Mouse (Mus musculus) myocyte (in vitro differentiated cells): ENCODE measurements around the gene Tssk3. TPM values are rescaled to one million over a fixed set of nuclear protein-coding genes. Genes with fewer than 3 reads are reported as not detected.
"Not testable (repeated sequence)": the region's sequence is repeated elsewhere in the genome, so short reads cannot be mapped to it uniquely, and the experiment has no call there.

Source experiments
- H3K27me3 ChIP-seq: one replicate; pipeline ENCODE4 v1.6.1; 2011; ENCODE audit not compliant: control insufficient read depth, insufficient read depth, insufficient read length
- H3K36me3 ChIP-seq: one replicate; pipeline ENCODE4 v1.6.1; 2011; ENCODE audit not compliant: control insufficient read depth, insufficient read depth
- H3K4me2 ChIP-seq: one replicate; pipeline ENCODE4 v1.6.1; 2011; ENCODE audit warnings: low read depth, control low read depth
- H3K4me3 ChIP-seq: one replicate; pipeline ENCODE4 v1.5.1; 2011; ENCODE audit warnings: mild to moderate bottlenecking, control low read depth, moderate library complexity
- H3K79me2 ChIP-seq: one replicate; pipeline ENCODE4 v1.6.1; 2011; ENCODE audit not compliant: control insufficient read depth, insufficient read depth
- H3ac ChIP-seq: one replicate; pipeline ENCODE4 v1.6.1; 2011; ENCODE audit not compliant: control insufficient read depth, insufficient read length
- CEBPB ChIP-seq: IDR thresholded peaks from 2 replicates; pipeline ENCODE4 v1.6.1; 2011; ENCODE audit warnings: mild to moderate bottlenecking, moderate library complexity; ENCODE audit not compliant: poor library complexity, insufficient read depth, severe bottlenecking
- E2F4 ChIP-seq: IDR thresholded peaks from one replicate; pipeline ENCODE4 v1.6.1; 2011; ENCODE audit warnings: mild to moderate bottlenecking, control low read depth, moderate library complexity; ENCODE audit not compliant: insufficient read depth
- MAX ChIP-seq: IDR thresholded peaks from one replicate; pipeline ENCODE4 v1.6.1; 2011; ENCODE audit warnings: low read depth, mild to moderate bottlenecking, control low read depth
- MYOD1 ChIP-seq, 3 experiments: IDR thresholded peaks; one replicate each; pipeline ENCODE4 v1.6.1; 2011; ENCODE audit warnings: control low read depth in 2 of 3, low read depth in 2 of 3, mild to moderate bottlenecking in 2 of 3, moderate library complexity in 1 of 3; ENCODE audit not compliant: insufficient read length in 2 of 3, control insufficient read depth in 1 of 3
- MYOG ChIP-seq, 3 experiments: IDR thresholded peaks; one replicate each; pipeline ENCODE4 v1.6.1; 2011; ENCODE audit warnings: control low read depth in 2 of 3, low read depth in 2 of 3, mild to moderate bottlenecking in 2 of 3; ENCODE audit not compliant: insufficient read length in 2 of 3, control insufficient read depth in 1 of 3, insufficient read depth in 1 of 3
- POLR2A ChIP-seq: IDR thresholded peaks from one replicate; pipeline ENCODE4 v1.6.1; 2011; ENCODE audit warnings: low read depth, mild to moderate bottlenecking, control low read depth, moderate library complexity; ENCODE audit not compliant: insufficient read length
- POLR2AphosphoS2 ChIP-seq: IDR thresholded peaks from one replicate; pipeline ENCODE4 v1.6.1; 2011; ENCODE audit warnings: low read depth, control low read depth; ENCODE audit not compliant: insufficient read length
- REST ChIP-seq: IDR thresholded peaks from one replicate; pipeline ENCODE4 v1.6.1; 2011; ENCODE audit warnings: mild to moderate bottlenecking, control low read depth, moderate library complexity; ENCODE audit not compliant: insufficient read depth, insufficient read length
- SRF ChIP-seq: IDR thresholded peaks from one replicate; pipeline ENCODE4 v1.6.1; 2011; ENCODE audit warnings: low read depth; ENCODE audit not compliant: control insufficient read depth, insufficient read length
- TCF12 ChIP-seq: IDR thresholded peaks from one replicate; pipeline ENCODE4 v1.6.1; 2011; ENCODE audit warnings: mild to moderate bottlenecking, control low read depth; ENCODE audit not compliant: poor library complexity, insufficient read depth, severe bottlenecking
- TCF3 ChIP-seq: IDR thresholded peaks from one replicate; pipeline ENCODE4 v1.6.1; 2011; ENCODE audit warnings: low read depth, control low read depth; ENCODE audit not compliant: insufficient read length
- USF1 ChIP-seq: IDR thresholded peaks from one replicate; pipeline ENCODE4 v1.6.1; 2011; ENCODE audit warnings: low read depth, mild to moderate bottlenecking, control low read depth, moderate library complexity
- polyA plus RNA-seq: library from polyadenylated mRNA; unstranded; fragments of >200 nt; fragmentation: generic; extraction: Trizol; gene quantifications from one replicate; pipeline ENCODE4 v1.2.1, GENCODE M21; 2012; ENCODE audit warnings: missing spikeins

The Tssk3 gene
- polyA plus RNA-seq: not detected

DNA sequence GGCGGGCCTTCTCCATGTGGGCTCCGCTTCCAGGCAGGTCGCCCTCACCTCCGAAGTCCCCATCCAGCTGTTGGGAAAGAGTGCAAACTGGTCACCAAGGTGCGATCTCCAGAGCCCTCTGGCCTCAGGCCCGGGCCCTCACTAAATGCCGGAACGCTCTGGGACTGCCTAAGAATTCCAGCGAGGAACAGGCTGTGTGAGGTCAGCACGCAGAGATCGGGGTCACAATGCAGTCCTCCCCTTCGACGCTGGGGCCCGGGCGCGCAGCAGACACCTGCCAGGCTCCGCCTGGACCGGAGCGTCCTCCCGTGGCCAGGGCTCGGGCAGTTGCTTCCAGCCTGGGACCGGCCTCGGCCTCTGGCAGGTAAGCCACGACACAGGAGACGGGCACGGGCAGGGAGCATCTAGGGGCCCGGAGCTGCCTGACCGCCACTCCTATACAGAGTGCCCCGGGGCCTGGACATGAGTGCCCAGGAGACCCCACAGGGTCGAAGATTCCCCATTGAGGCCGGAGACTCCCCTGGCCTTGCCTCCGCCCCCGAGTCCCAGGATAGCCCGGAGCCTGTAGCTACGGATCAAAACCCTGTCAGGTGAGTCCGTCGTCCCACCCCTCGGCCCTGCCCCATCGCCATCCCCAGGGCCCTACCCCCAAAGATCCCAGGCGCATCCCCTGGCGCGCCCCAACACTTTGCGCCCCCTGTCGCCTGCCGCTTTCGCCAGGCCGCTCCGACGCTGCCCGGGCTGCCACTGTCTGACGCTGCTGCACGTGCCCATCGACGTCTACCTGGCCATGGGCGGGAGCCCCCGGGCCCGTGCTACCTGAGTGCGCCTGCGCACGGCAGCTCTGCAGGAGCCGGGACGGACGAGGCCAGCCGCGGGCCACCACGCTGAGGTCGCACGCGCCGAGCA is at the start of gene Tssk3, which contains the start of gene Fam229a:
Tssk3 (minus strand) TSS at position 51 of the 909 bp plus-strand sequence.
Fam229a (plus strand) TSS at position 219 of the 909 bp plus-strand sequence.
- no peak within 1 kb of the TSS for H3K4me3 ChIP-seq
- H3K27me3 ChIP-seq: peaks cover 8% of the 10 kb centered on the region
- peaks cover 3% of the 10 kb centered on the region for H3K36me3 ChIP-seq

DNA sequence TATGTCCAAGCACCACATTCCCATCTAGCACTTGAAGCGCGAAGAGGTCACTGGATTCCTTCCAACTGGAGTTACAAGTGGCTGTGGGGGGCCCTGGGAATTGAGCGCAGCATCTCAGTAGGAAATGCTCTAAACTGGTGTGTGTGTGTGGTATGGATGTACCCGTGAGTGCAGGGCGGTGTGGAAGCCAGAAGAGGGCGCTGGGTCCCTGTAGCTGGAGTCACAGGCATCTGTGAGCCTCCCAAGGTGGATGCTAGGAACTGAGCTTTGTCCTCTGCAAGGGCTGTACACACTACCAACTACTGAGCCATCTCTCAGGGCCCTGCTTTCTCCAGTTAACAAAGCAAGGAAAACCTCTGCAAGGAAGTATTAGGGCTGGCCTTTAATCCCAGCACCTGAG is 49.2 kb upstream of the Tssk3 start:
- peaks cover 57% of the 10 kb centered on the region for H3K79me2 ChIP-seq
- TF ChIP-seq REST (no peak), MYOD1 (IDR thresholded peaks at IDR 0.05; ENCODE audit: control insufficient read depth in 1 of 3, insufficient read length in 2 of 3, low read depth in 2 of 3) (no peak), USF1 (no peak), TCF3 (no peak), TCF12 (no peak), POLR2AphosphoS2 (no peak), CEBPB (no peak), SRF (no peak)
- no peaks in the 10 kb centered on the region for H3K27me3 ChIP-seq

More for the DNA sequence above, at the start of gene Tssk3, which contains the start of gene Fam229a:
- Histone ChIP-seq H3K79me2 (no peaks in the 10 kb centered on the region), H3K4me2 (no peak within 1 kb of the TSS), H3ac (no peak within 1 kb of the TSS)
- TF ChIP-seq REST (no peak), CEBPB (no peak), SRF (no peak), TCF3 (no peak), POLR2AphosphoS2 (no peak), MYOD1 (IDR thresholded peaks at IDR 0.05; ENCODE audit: control insufficient read depth in 1 of 3, insufficient read length in 2 of 3, low read depth in 2 of 3) (no peak), MYOG (IDR thresholded peaks at IDR 0.05; ENCODE audit: control insufficient read depth in 1 of 3, insufficient read depth in 1 of 3, insufficient read length in 2 of 3, low read depth in 2 of 3) (no peak), POLR2A (no peak), USF1 (no peak), TCF12 (no peak), MAX (no peak), E2F4 (no peak)

DNA sequence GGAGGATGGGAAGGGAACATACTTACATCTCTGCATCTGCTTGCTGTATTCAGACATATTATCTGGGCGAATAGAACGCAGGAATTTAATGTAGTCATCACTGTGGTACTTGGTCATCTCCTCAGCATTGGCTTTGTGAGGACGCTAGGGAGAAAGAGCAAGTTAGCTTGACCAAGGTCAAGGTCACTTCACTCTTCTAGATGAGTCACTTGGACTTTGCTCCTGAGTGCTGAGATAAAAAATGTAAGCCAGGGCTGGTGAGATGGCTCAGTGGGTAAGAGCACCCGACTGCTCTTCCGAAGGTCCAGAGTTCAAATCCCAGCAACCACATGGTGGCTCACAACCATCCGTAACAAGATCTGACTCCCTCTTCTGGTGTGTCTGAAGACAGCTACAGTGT is 38.1 kb upstream of the Tssk3 start:
- peaks cover 13% of the 10 kb centered on the region for H3K36me3 ChIP-seq
- not testable (repeated sequence) for H3K4me3 ChIP-seq, H3ac ChIP-seq, H3K27me3 ChIP-seq, H3K79me2 ChIP-seq, H3K4me2 ChIP-seq

More for the DNA sequence above, 49.2 kb upstream of the Tssk3 start:
- Histone ChIP-seq H3K36me3 (no peaks in the 10 kb centered on the region), H3K4me3 (no peak overlapping the region), H3ac (no peak overlapping the region), H3K4me2 (no peak overlapping the region)

DNA sequence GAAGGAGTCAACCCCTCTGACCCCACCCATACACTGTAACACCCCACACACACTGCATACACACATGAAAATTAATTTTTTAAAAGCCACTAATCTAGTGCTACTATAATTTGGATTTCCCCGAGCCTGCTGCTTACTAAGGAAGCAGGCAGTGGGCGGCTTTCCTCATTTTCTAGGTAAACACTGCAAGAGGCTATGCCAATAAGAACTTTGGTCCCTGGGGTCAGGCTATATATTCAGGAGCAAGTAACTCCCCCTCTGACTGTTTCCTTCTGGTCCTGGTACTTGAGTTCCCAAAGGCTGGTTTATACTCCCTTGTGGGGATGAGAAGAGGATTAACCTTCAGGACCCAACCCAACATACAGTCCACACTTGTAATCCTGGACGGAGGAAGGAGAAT is 35.1 kb upstream of the Tssk3 start:
- H3K79me2 ChIP-seq: no peaks in the 10 kb centered on the region
- H3K36me3 ChIP-seq: peaks cover 25% of the 10 kb centered on the region
- no peak overlapping the region for H3K4me2 ChIP-seq
- no peak for TF ChIP-seq POLR2AphosphoS2
- TF ChIP-seq POLR2A: no peak
- TF ChIP-seq SRF: no peak
- no peak for TF ChIP-seq MYOD1 (IDR thresholded peaks at IDR 0.05; ENCODE audit: control insufficient read depth in 1 of 3, insufficient read length in 2 of 3, low read depth in 2 of 3)
- no peak for TF ChIP-seq REST
- TF ChIP-seq TCF3: no peak
- no peak for TF ChIP-seq MYOG (IDR thresholded peaks at IDR 0.05; ENCODE audit: control insufficient read depth in 1 of 3, insufficient read depth in 1 of 3, insufficient read length in 2 of 3, low read depth in 2 of 3)
- TF ChIP-seq CEBPB: no peak
- TF ChIP-seq TCF12: no peak
- TF ChIP-seq E2F4: no peak
- no peak for TF ChIP-seq MAX
- no peak for TF ChIP-seq USF1
- no peak overlapping the region for H3ac ChIP-seq
- no peaks in the 10 kb centered on the region for H3K27me3 ChIP-seq
- no peak overlapping the region for H3K4me3 ChIP-seq

DNA sequence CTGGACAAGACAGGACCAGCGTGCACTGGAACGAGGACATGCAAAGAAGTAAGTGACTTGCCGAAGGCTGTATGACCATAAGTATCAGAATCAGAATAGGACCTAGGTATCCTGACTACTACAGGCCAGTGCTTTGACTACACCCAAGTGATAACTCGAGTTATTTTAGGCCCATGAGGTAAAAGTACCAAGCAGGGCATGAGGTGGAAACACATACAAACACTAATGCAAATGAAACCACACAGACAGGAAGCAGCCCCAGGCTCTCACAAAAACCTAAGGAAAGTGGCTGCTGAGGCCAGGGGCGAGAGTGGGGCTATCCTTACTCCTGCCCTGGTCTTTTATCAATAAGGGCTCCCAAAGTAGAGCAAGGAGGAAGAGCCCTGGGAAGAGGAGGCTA is 34.5 kb upstream of the Tssk3 start:
- Histone ChIP-seq H3K27me3 (no peaks in the 10 kb centered on the region), H3ac (no peak overlapping the region), H3K79me2 (no peaks in the 10 kb centered on the region), H3K4me3 (no peak overlapping the region), H3K4me2 (no peak overlapping the region), H3K36me3 (peaks cover 26% of the 10 kb centered on the region)
- TF ChIP-seq TCF3 (no peak), USF1 (no peak), TCF12 (no peak), MAX (no peak), POLR2AphosphoS2 (no peak), MYOD1 (IDR thresholded peaks at IDR 0.05; ENCODE audit: control insufficient read depth in 1 of 3, insufficient read length in 2 of 3, low read depth in 2 of 3) (no peak), SRF (no peak), E2F4 (no peak), POLR2A (no peak), MYOG (IDR thresholded peaks at IDR 0.05; ENCODE audit: control insufficient read depth in 1 of 3, insufficient read depth in 1 of 3, insufficient read length in 2 of 3, low read depth in 2 of 3) (no peak)
